Mouse (Mus musculus): Measurements from ENCODE around the gene Olfr830.
"Not testable (repeated sequence)": the region's sequence is repeated elsewhere in the genome, so short reads cannot be mapped to it uniquely, and the experiment has no call there.

Olfr830 gene

GRCm38 (mm10) chr9:18874393-18874792 lies at the start of gene Olfr830:
Olfr830 (plus strand) TSS chr9:18874693.
- no peak for DNase-seq

- DNase-seq, result no peak
These were observed 19.9 kb upstream of the Olfr830 start, which contains the start of gene Olfr829 for GRCm38 (mm10) chr9:18854633-18855032. Olfr829 (plus strand) TSS chr9:18854933.

GRCm38 (mm10) chr9:18907699-18908098 lies 33.2 kb downstream of the Olfr830 start:
- DNase-seq, result not testable (repeated sequence)

GRCm38 (mm10) chr9:18927921-18928320 lies 53.4 kb downstream of the Olfr830 start:
- DNase-seq, result not testable (repeated sequence)

All from cerebellum, postnatal 36 days (tissue).